Mouse (Mus musculus) thymus, postnatal 36 days (tissue): ENCODE measurements around the gene Ap1s2.

Source experiments
- DNase-seq, 2 experiments: peaks; one replicate each; pipeline ENCODE4 v3.0.0; 2022; ENCODE audit warnings: mixed read lengths in 2 of 2

Ap1s2 gene

DNA sequence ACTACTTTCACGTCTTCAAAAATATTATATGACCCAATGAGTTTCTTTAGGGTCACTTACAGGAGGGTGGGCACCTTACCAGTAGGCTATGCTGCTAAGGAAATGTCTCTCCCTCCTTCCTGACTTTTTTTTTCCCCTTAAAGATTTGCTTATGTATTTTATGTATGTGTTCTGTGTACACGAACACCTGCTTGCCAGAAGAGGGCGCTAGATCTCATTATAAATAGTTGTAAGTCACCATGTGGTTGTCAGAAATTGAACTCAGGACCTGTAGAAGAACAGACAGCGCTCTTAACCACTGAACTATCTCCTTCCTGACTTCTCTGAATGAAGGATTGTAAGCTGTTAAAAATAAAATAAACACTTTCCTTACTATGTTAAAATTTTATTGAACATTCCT, 72.7 kb downstream of the Ap1s2 start:
- DNase-seq = no peak

DNA sequence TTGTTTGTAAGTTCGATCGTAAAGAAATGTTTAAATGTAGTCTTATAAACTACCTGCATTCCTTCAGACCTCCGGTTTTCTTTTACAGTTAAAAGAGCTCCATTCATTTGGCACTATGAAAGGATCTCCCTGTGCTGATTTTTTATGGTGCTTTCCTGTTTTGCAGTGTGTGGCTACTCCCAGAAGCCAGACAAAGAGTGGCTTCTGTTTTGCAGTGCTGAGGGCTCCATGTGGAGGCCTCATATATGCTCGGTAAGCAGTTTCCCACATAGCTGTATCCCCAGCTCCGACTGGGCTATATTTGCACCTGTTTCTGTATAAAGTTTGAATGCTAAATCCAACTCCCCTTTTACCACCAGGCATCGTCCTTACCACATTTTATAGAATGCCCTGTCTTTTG, 73.3 kb downstream of the Ap1s2 start:
- no peak for DNase-seq
